Mouse (Mus musculus): ENCODE measurements around the gene Vax2. TPM values are rescaled to one million over a fixed set of nuclear protein-coding genes. Genes with fewer than 3 reads are reported as not detected.

Vax2 gene
- polyA plus RNA-seq, 1 experiment from 2014 or later, result not detected

GRCm38 (mm10) chr6:83766982-83767381 lies 55.9 kb downstream of the Vax2 start:
- peaks cover 8% of the 10 kb centered on the region for H3K36me3 ChIP-seq (ENCODE audit: control insufficient read depth, insufficient read depth, low read length)
- 96% methylated on average over 3 of the region's 3 CpGs for WGBS
- H3K9ac ChIP-seq (ENCODE audit: low read depth, low read length), result no peak overlapping the region
- no peak overlapping the region for H3K27ac ChIP-seq (ENCODE audit: low read depth, low read length)
- H3K4me2 ChIP-seq (ENCODE audit: low read length), result no peak overlapping the region
- peaks cover 5% of the 10 kb centered on the region for H3K4me1 ChIP-seq (ENCODE audit: control insufficient read depth, insufficient read depth, low read depth, low read length)
- no peaks in the 10 kb centered on the region for H3K9me3 ChIP-seq (ENCODE audit: control insufficient read depth, low read length)
- ATAC-seq, result no peak
- no peak overlapping the region for H3K4me3 ChIP-seq (ENCODE audit: low read length)
- peaks cover 25% of the 10 kb centered on the region for H3K27me3 ChIP-seq (replicated peaks; ENCODE audit: control insufficient read depth, insufficient read depth, low read length)

DNA sequence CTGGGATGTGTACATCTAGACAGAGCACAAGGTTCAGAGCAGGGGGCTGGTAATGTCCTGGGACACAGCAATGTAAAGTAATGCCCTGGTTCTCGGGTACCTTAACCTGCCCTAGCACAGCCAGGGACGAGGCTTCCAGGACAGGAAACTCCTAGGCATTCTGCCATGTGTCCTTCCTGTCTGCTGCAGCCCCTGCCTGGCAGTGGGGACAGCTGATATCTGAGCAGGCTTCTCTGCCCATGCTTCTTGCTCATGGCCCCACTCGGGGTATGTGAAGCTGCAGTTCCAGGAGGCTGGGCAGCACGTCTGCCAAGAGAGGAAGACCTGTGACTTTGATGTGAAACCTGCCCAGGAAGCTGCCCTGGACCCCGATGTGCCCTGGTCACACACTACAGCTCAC lies 57.4 kb downstream of the Vax2 start:
- H3K9ac ChIP-seq (ENCODE audit: low read depth, low read length), result no peak overlapping the region
- WGBS, result 85% methylated on average over 5 of the region's 5 CpGs
- no peak for ATAC-seq
- no peak overlapping the region for H3K4me2 ChIP-seq (ENCODE audit: low read length)
- no peak overlapping the region for H3K27ac ChIP-seq (ENCODE audit: low read depth, low read length)
- H3K27me3 ChIP-seq (replicated peaks; ENCODE audit: control insufficient read depth, insufficient read depth, low read length), result peaks cover 11% of the 10 kb centered on the region
- peaks cover under 1% of the 10 kb centered on the region; the same call in 1 of the 2 replicates for H3K4me1 ChIP-seq (ENCODE audit: control insufficient read depth, insufficient read depth, low read depth, low read length)
- H3K36me3 ChIP-seq (ENCODE audit: control insufficient read depth, insufficient read depth, low read length), result peaks cover 8% of the 10 kb centered on the region
- no peaks in the 10 kb centered on the region for H3K9me3 ChIP-seq (ENCODE audit: control insufficient read depth, low read length)
- no peak overlapping the region for H3K4me3 ChIP-seq (ENCODE audit: low read length)

DNA sequence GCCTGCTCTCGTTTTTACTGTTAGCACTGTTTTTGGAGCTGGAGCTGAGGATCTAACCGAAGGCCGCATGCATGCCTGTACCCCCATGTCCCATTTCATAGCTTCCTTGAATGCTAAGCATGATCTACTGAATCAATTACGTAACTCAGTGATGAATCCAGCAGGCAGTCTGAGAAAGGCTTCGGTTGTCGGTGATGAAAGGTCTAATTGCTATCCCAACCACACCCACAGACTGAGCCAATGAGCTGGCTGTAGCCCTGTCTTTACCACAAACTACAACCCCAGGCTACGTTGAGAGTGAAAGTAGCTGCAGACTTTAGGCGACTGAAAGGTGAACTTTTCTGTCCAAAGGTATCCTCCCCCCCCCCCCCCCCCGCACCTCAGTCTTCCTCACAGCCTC lies 63.1 kb downstream of the Vax2 start:
- Histone ChIP-seq H3K4me1 (ENCODE audit: control insufficient read depth, insufficient read depth, low read depth, low read length) (peaks cover 21% of the 10 kb centered on the region), H3K4me3 (ENCODE audit: low read length) (peak overlapping the region; percentile 99), H3K27me3 (replicated peaks; ENCODE audit: control insufficient read depth, insufficient read depth, low read length) (no peaks in the 10 kb centered on the region), H3K4me2 (ENCODE audit: low read length) (peak overlapping the region; percentile 94), H3K9ac (ENCODE audit: low read depth, low read length) (no peak overlapping the region; the same call in 1 of the 2 replicates), H3K27ac (ENCODE audit: low read depth, low read length) (no peak overlapping the region), H3K9me3 (ENCODE audit: control insufficient read depth, low read length) (no peaks in the 10 kb centered on the region), H3K36me3 (ENCODE audit: control insufficient read depth, insufficient read depth, low read length) (peaks cover 8% of the 10 kb centered on the region)
- 65% methylated on average over 9 of the region's 9 CpGs for WGBS
- ATAC-seq, result no peak

- WGBS, result 3% methylated on average over 13 of the region's 14 CpGs
- Histone ChIP-seq H3K9ac (ENCODE audit: low read depth, low read length) (peak overlapping the region; percentile 97), H3K9me3 (ENCODE audit: control insufficient read depth, low read length) (no peaks in the 10 kb centered on the region), H3K4me1 (ENCODE audit: control insufficient read depth, insufficient read depth, low read depth, low read length) (peaks cover 21% of the 10 kb centered on the region), H3K4me2 (ENCODE audit: low read length) (peak overlapping the region; percentile 94), H3K27me3 (replicated peaks; ENCODE audit: control insufficient read depth, insufficient read depth, low read length) (no peaks in the 10 kb centered on the region), H3K4me3 (ENCODE audit: low read length) (peak overlapping the region; percentile 99), H3K27ac (ENCODE audit: low read depth, low read length) (peak overlapping the region; percentile 90), H3K36me3 (ENCODE audit: control insufficient read depth, insufficient read depth, low read length) (peaks cover 4% of the 10 kb centered on the region; the same call in 1 of the 2 replicates)
- ATAC-seq, result peak; percentile 55; the same call in 1 of the 2 replicates
Measured at GRCm38 (mm10) chr6:83774781-83775563, 63.9 kb downstream of the Vax2 start.

DNA sequence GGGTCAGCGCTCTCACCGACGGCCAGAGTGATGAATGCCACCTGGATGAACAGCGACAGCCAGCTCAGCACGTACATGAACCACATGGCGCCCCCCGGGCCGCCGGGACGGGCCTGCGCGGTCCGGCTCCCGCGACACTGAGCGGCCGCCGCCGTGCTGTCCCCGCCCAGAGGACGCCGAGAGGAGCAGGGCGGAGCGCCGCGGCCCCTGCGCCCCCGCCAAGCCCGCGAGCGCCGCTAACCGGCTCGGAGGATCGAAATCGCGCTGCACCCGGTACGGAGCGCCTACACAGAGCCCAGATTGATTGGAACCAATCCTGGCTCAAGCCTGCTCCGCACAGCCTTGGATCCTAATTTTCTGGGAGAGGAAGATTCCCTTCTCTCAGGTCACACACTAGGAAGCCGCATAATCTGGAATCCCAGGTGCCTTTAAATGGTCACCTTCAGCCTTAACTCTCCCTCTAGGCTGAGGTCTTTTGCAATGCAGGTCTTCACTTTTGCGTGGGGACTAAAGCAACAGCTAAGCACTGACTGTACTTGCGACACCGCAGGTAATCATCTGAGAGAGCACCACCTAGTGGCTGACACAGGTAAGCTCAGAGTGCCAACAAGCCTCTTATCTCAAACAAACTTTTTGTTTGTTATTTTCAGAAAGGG lies 64.7 kb downstream of the Vax2 start, which contains the start of gene Tex261:
Tex261 (minus strand) TSS at position 176 of the 656 bp plus-strand sequence.
- peak; percentile 99 for ATAC-seq
- Histone ChIP-seq H3K4me2 (ENCODE audit: low read length) (peak within 1 kb of the TSS; percentile 94), H3K4me3 (ENCODE audit: low read length) (peak within 1 kb of the TSS; percentile 99), H3K36me3 (ENCODE audit: control insufficient read depth, insufficient read depth, low read length) (peaks cover 4% of the 10 kb centered on the region; the same call in 1 of the 2 replicates), H3K4me1 (ENCODE audit: control insufficient read depth, insufficient read depth, low read depth, low read length) (peaks cover 21% of the 10 kb centered on the region), H3K27me3 (replicated peaks; ENCODE audit: control insufficient read depth, insufficient read depth, low read length) (no peaks in the 10 kb centered on the region), H3K27ac (ENCODE audit: low read depth, low read length) (peak within 1 kb of the TSS; percentile 90), H3K9ac (ENCODE audit: low read depth, low read length) (peak within 1 kb of the TSS; percentile 97), H3K9me3 (ENCODE audit: control insufficient read depth, low read length) (no peaks in the 10 kb centered on the region)
- WGBS, result 0% methylated on average over 44 of the region's 45 CpGs

DNA sequence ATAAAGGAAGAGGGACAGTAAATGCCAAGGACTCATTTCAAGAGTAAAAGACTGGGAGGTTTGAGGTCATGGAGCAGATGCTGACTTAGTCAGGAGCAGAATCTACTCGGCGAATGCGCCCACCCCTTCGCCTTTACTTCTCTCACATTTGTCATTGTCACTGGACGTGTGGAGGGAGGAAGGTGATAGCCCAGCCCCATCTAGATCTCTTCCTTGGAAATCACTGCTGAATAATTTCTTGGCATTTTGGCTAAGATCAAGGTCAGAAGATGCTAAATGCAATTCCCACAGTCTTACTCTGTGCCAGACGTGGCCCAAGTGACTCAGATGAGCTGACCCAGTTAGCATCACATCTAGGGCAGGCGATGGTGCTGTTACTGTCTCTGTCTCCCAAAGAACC lies 67.2 kb downstream of the Vax2 start:
- H3K4me1 ChIP-seq (ENCODE audit: control insufficient read depth, insufficient read depth, low read depth, low read length), result peaks cover 21% of the 10 kb centered on the region
- H3K27ac ChIP-seq (ENCODE audit: low read depth, low read length), result no peak overlapping the region
- no peak for ATAC-seq
- H3K36me3 ChIP-seq (ENCODE audit: control insufficient read depth, insufficient read depth, low read length), result no peaks in the 10 kb centered on the region
- H3K27me3 ChIP-seq (replicated peaks; ENCODE audit: control insufficient read depth, insufficient read depth, low read length), result no peaks in the 10 kb centered on the region
- 83% methylated on average over 7 of the region's 7 CpGs for WGBS
- H3K4me2 ChIP-seq (ENCODE audit: low read length), result no peak overlapping the region
- no peak overlapping the region for H3K9ac ChIP-seq (ENCODE audit: low read depth, low read length)
- H3K4me3 ChIP-seq (ENCODE audit: low read length), result no peak overlapping the region
- H3K9me3 ChIP-seq (ENCODE audit: control insufficient read depth, low read length), result no peaks in the 10 kb centered on the region

GRCm38 (mm10) chr6:83779026-83779425 lies 68.0 kb downstream of the Vax2 start:
- Histone ChIP-seq H3K9ac (ENCODE audit: low read depth, low read length) (no peak overlapping the region), H3K4me3 (ENCODE audit: low read length) (no peak overlapping the region), H3K27me3 (replicated peaks; ENCODE audit: control insufficient read depth, insufficient read depth, low read length) (no peaks in the 10 kb centered on the region), H3K36me3 (ENCODE audit: control insufficient read depth, insufficient read depth, low read length) (no peaks in the 10 kb centered on the region), H3K4me1 (ENCODE audit: control insufficient read depth, insufficient read depth, low read depth, low read length) (peaks cover 17% of the 10 kb centered on the region), H3K9me3 (ENCODE audit: control insufficient read depth, low read length) (no peaks in the 10 kb centered on the region), H3K4me2 (ENCODE audit: low read length) (no peak overlapping the region), H3K27ac (ENCODE audit: low read depth, low read length) (no peak overlapping the region)
- ATAC-seq, result no peak
- 6% methylated on average over 5 of the region's 5 CpGs for WGBS

GRCm38 (mm10) chr6:83786426-83786825 lies 75.4 kb downstream of the Vax2 start:
- Histone ChIP-seq H3K9me3 (ENCODE audit: control insufficient read depth, low read length) (no peaks in the 10 kb centered on the region), H3K36me3 (ENCODE audit: control insufficient read depth, insufficient read depth, low read length) (no peaks in the 10 kb centered on the region), H3K9ac (ENCODE audit: low read depth, low read length) (no peak overlapping the region), H3K4me1 (ENCODE audit: control insufficient read depth, insufficient read depth, low read depth, low read length) (no peaks in the 10 kb centered on the region), H3K27ac (ENCODE audit: low read depth, low read length) (no peak overlapping the region), H3K4me3 (ENCODE audit: low read length) (no peak overlapping the region), H3K27me3 (replicated peaks; ENCODE audit: control insufficient read depth, insufficient read depth, low read length) (no peaks in the 10 kb centered on the region), H3K4me2 (ENCODE audit: low read length) (no peak overlapping the region)
- no peak for ATAC-seq
- WGBS, result 83% methylated on average over 3 of the region's 3 CpGs
